Mouse (Mus musculus): Measurements from ENCODE around the gene 1700001J03Rik.

GRCm38 (mm10) chr5:146193360-146193759, 8.3 kb upstream of the 1700001J03Rik start:
- TF ChIP-seq CTCF (IDR thresholded peaks at IDR 0.05; ENCODE audit: insufficient read depth, low read length) (no peak), POLR2A (IDR thresholded peaks at IDR 0.05; ENCODE audit: borderline replicate concordance, extremely low read depth, low read depth, low read length) (no peak)
